Mouse (Mus musculus): ENCODE results near the gene Armc5. TPM values are rescaled to one million over a fixed set of nuclear protein-coding genes. Genes with fewer than 3 reads are reported as not detected.

Armc5 gene
- polyA plus RNA-seq, 1 experiment from 2014 or later: 22.0 TPM

- WGBS: 87% methylated on average over 8 of the region's 8 CpGs
- DNase-seq (no peak), ATAC-seq (ENCODE audit: insufficient read depth) (no peak)
- no peak overlapping the region for H3K27ac ChIP-seq (ENCODE audit: low read depth)
- no peaks in the 10 kb centered on the region for H3K9me3 ChIP-seq (ENCODE audit: low read depth, low read length)
- no peak for TF ChIP-seq CTCF (IDR thresholded peaks at IDR 0.05; ENCODE audit: low read depth)
- 0 out of 2 replicates have a peak, but pooled peaks cover 5% of the 10 kb centered on the region for H3K4me1 ChIP-seq (ENCODE audit: insufficient read depth)
- H3K36me3 ChIP-seq (ENCODE audit: insufficient read depth): peaks cover 50% of the 10 kb centered on the region
- H3K4me3 ChIP-seq (ENCODE audit: low read depth, low read length): no peak overlapping the region
- no peak overlapping the region for H3K9ac ChIP-seq
- H3K4me2 ChIP-seq: no peak overlapping the region
- H3K27me3 ChIP-seq (ENCODE audit: insufficient read depth, low read length): no peaks in the 10 kb centered on the region
These were observed 47.9 kb downstream of the Armc5 start for GRCm38 (mm10) chr7:128285060-128285459.

- Histone ChIP-seq H3K4me1 (ENCODE audit: insufficient read depth) (0 out of 2 replicates have a peak, but pooled peaks cover 5% of the 10 kb centered on the region), H3K4me3 (ENCODE audit: low read depth, low read length) (no peak overlapping the region), H3K27ac (ENCODE audit: low read depth) (peak overlapping the region; percentile 25), H3K9ac (peak overlapping the region; percentile 31; the same call in 1 of the 2 replicates), H3K9me3 (ENCODE audit: low read depth, low read length) (no peaks in the 10 kb centered on the region), H3K27me3 (ENCODE audit: insufficient read depth, low read length) (no peaks in the 10 kb centered on the region), H3K36me3 (ENCODE audit: insufficient read depth) (peaks cover 50% of the 10 kb centered on the region), H3K4me2 (peak overlapping the region; percentile 24; the same call in 1 of the 2 replicates)
- peak; percentile 59 for TF ChIP-seq CTCF (IDR thresholded peaks at IDR 0.05; ENCODE audit: low read depth)
- peak; percentile 62 for DNase-seq
- WGBS: 17% methylated on average over 9 of the region's 9 CpGs
- peak; percentile 68 for ATAC-seq (ENCODE audit: insufficient read depth)
These were observed 51.9 kb downstream of the Armc5 start for GRCm38 (mm10) chr7:128288923-128289544.

Small RNA genes within 50 kb of the gene (microRNA-seq; reads per million reads assigned to microRNA genes)
- 1.2 reads per million for gene Mir3103 (ENCODE audit: borderline number of aligned reads)

Other genes starting within 250 kb of the Armc5 start
- 22.1 and 26.8 TPM in 2 replicates for gene Pycard, start 243.5 kb upstream of the Armc5 start, polyA plus RNA-seq (2014; fragmentation: Nextera tagmentation; extraction: Ambion mirVana)
- not detected in 2 replicates for gene Trim72, start 233.4 kb upstream of the Armc5 start, polyA plus RNA-seq (2014; fragmentation: Nextera tagmentation; extraction: Ambion mirVana)
- 0.74 and 1.4 TPM in 2 replicates for gene Itgam, start 174.7 kb upstream of the Armc5 start, polyA plus RNA-seq (2014; fragmentation: Nextera tagmentation; extraction: Ambion mirVana)
- gene Gm49368, start 174.7 kb upstream of the Armc5 start, polyA plus RNA-seq (2014; fragmentation: Nextera tagmentation; extraction: Ambion mirVana): not detected in 2 replicates
- gene Itgax, start 107.8 kb upstream of the Armc5 start, polyA plus RNA-seq (2014; fragmentation: Nextera tagmentation; extraction: Ambion mirVana): 0.11 and 0.12 TPM in 2 replicates
- not detected in 2 replicates for gene Itgad, start 83.0 kb upstream of the Armc5 start, polyA plus RNA-seq (2014; fragmentation: Nextera tagmentation; extraction: Ambion mirVana)
- gene Cox6a2, start 31.0 kb upstream of the Armc5 start, polyA plus RNA-seq (2014; fragmentation: Nextera tagmentation; extraction: Ambion mirVana): 0.29 and 7.4 TPM in 2 replicates
- 8.2 and 10.5 TPM in 2 replicates for gene 9130023H24Rik, start 689 bp downstream of the Armc5 start, polyA plus RNA-seq (2014; fragmentation: Nextera tagmentation; extraction: Ambion mirVana)
- gene Tgfb1i1, start 9.5 kb downstream of the Armc5 start, polyA plus RNA-seq (2014; fragmentation: Nextera tagmentation; extraction: Ambion mirVana): 141 and 150 TPM in 2 replicates
- 0.37 TPM in 1 of 2 replicates, not detected in the other for gene Slc5a2, start 28.3 kb downstream of the Armc5 start, polyA plus RNA-seq (2014; fragmentation: Nextera tagmentation; extraction: Ambion mirVana)
- gene BC017158, start 60.8 kb downstream of the Armc5 start, polyA plus RNA-seq (2014; fragmentation: Nextera tagmentation; extraction: Ambion mirVana): 38.6 and 40.4 TPM in 2 replicates
- 31.1 and 31.2 TPM in 2 replicates for gene Rgs10, start 181.4 kb downstream of the Armc5 start, polyA plus RNA-seq (2014; fragmentation: Nextera tagmentation; extraction: Ambion mirVana)
- 38.4 TPM in 2 replicates for gene Tial1, start 224.4 kb downstream of the Armc5 start, polyA plus RNA-seq (2014; fragmentation: Nextera tagmentation; extraction: Ambion mirVana)